Mouse (Mus musculus) bone marrow macrophage, adult 2 months (primary cell): ENCODE measurements around the gene Susd1.

Experiments
- CTCF ChIP-seq: IDR thresholded peaks from 2 replicates; pipeline ENCODE4 v1.5.1; 2012; ENCODE audit warnings: low read depth, mild to moderate bottlenecking, low read length, moderate library complexity
- POLR2A ChIP-seq: IDR thresholded peaks from 2 replicates; pipeline ENCODE4 v1.6.1; 2012; ENCODE audit warnings: mild to moderate bottlenecking, low read depth, low read length, borderline replicate concordance

GRCm38 (mm10) chr4:59385254-59385895, 53.1 kb downstream of the Susd1 start:
- TF ChIP-seq POLR2A: no peak
- no peak for TF ChIP-seq CTCF
